Mouse (Mus musculus) neural tube, embryonic 14.5 days (tissue): ENCODE measurements around the gene Pitpnc1. TPM values are rescaled to one million over a fixed set of nuclear protein-coding genes. Genes with fewer than 3 reads are reported as not detected.

ENCODE experiments used
- ATAC-seq: fragments of 200-750 bp; cut with Nextera tagmentation; 2 replicates; pipeline ENCODE4 v1.8.0; 2017; ENCODE audit warnings: low read depth, mild to moderate bottlenecking, moderate TSS enrichment, moderate library complexity
- H3K27ac ChIP-seq: fragments of 300-500 bp; sonication (generic); 2 replicates; pipeline ENCODE4 v1.5.1; 2014; ENCODE audit warnings: low read depth, mild to moderate bottlenecking, control low read depth, low read length, moderate library complexity, mixed read lengths
- H3K27me3 ChIP-seq: fragments of 300-500 bp; sonication (generic); 2 replicates; pipeline ENCODE4 v1.6.1; 2014; ENCODE audit warnings: low read length; ENCODE audit not compliant: control insufficient read depth, insufficient read depth
- H3K36me3 ChIP-seq: fragments of 300-500 bp; sonication (generic); 2 replicates; pipeline ENCODE4 v1.6.1; 2014; ENCODE audit warnings: low read length, mixed read lengths; ENCODE audit not compliant: control insufficient read depth, insufficient read depth
- H3K4me1 ChIP-seq: fragments of 300-500 bp; sonication (generic); 2 replicates; pipeline ENCODE4 v1.6.1; 2014; ENCODE audit warnings: low read length; ENCODE audit not compliant: control insufficient read depth, insufficient read depth
- H3K4me2 ChIP-seq: fragments of 300-500 bp; sonication (generic); 2 replicates; pipeline ENCODE4 v1.6.1; 2014; ENCODE audit warnings: mild to moderate bottlenecking, low read depth, low read length, control low read depth
- H3K4me3 ChIP-seq: fragments of 300-500 bp; sonication (generic); 2 replicates; pipeline ENCODE4 v1.5.1; 2014; ENCODE audit warnings: low read depth, low read length, control low read depth, mixed read lengths
- H3K9ac ChIP-seq: fragments of 300-500 bp; sonication (generic); replicated peaks from 2 replicates; pipeline ENCODE4 v1.6.1; 2014; ENCODE audit warnings: low read depth, mild to moderate bottlenecking, control low read depth, low read length, mixed read lengths
- H3K9me3 ChIP-seq: fragments of 300-500 bp; sonication (generic); 2 replicates; pipeline ENCODE4 v1.6.1; 2016; ENCODE audit warnings: low read length; ENCODE audit not compliant: control insufficient read depth
- WGBS: fragments of 180-500 bp; shearing (Covaris S2); extraction: QIAGEN DNeasy Blood & Tissue Kit; methylation state at CpG from one replicate; pipeline ENCODE4 v1.1.7; 2014; 5-methylcytosine and 5-hydroxymethylcytosine counted together
- polyA plus RNA-seq: library from polyadenylated mRNA; unstranded; fragments of >200 nt; fragmentation: Nextera tagmentation; extraction: Ambion mirVana; gene quantifications from 2 replicates; pipeline ENCODE4 v1.2.1, GENCODE M21; 2014

Gene Pitpnc1
- polyA plus RNA-seq, 1 experiment from 2014 or later, result 45.2 TPM

DNA sequence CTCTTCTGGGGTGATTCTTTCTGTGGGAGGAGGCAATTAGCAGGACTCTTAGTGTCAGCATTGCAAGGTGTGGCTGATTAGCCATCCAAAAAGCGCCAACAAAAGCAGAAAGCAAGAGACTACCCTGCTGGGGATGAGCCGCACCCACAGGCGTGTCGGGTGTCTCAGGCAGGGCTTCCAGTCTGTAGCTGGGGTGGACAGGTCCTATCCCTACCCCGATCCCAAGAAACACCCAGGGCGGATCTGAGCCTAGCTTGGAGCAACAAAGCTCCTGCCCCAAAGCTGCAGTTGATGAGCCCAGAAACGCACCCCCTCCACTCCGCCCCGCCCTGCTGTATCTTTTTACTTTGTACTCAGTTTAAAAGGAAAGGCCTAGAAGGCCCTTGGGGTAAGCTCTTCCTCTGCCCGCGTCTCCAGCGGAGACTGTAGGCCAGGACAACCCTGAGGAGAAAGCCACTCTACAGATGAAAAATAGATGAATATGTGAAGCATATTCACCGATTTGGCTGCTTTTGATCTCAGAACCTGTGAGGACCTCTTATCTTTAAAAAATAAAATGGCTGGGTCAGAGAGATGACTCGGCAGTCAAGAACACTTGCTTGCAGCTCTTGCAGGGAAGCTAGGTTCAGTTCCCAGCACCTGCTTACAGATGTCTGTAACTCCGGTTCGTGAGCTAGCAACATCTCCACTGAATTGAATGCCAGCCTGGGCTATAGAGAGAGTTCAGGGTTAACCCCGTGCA, 21.2 kb downstream of the Pitpnc1 start:
- H3K4me2 ChIP-seq, result no peak overlapping the region
- no peak overlapping the region for H3K4me3 ChIP-seq
- H3K4me1 ChIP-seq, result no peaks in the 10 kb centered on the region
- WGBS, result 69% methylated on average over 17 of the region's 17 CpGs
- H3K27ac ChIP-seq, result no peak overlapping the region
- H3K36me3 ChIP-seq, result no peaks in the 10 kb centered on the region
- no peak overlapping the region for H3K9ac ChIP-seq
- H3K9me3 ChIP-seq, result no peaks in the 10 kb centered on the region
- no peaks in the 10 kb centered on the region for H3K27me3 ChIP-seq
- no peak for ATAC-seq

DNA sequence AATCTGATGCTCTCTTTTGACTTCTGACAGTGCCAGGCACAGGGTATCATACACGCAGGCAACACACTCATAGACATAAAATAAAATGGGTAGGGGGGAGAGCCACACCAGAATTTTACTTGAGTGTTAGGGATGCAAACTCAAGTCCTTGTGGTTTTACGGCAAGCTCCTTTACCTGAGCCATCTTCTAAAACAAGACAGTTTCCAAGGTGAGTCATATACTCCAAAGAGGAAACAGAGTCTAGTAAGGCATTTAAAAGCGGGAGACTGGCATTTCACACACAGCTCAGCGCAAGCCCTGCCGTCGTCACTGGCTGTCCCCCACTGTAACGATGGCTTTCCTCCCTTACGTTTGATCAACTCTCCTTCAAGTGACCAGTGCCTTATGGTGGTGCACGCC, 22.6 kb downstream of the Pitpnc1 start:
- Histone ChIP-seq H3K27me3 (no peaks in the 10 kb centered on the region), H3K4me2 (no peak overlapping the region), H3K9ac (no peak overlapping the region), H3K27ac (no peak overlapping the region), H3K9me3 (no peaks in the 10 kb centered on the region), H3K4me1 (no peaks in the 10 kb centered on the region), H3K4me3 (no peak overlapping the region), H3K36me3 (no peaks in the 10 kb centered on the region)
- no peak for ATAC-seq
- WGBS, result 83% methylated on average over 9 of the region's 9 CpGs

DNA sequence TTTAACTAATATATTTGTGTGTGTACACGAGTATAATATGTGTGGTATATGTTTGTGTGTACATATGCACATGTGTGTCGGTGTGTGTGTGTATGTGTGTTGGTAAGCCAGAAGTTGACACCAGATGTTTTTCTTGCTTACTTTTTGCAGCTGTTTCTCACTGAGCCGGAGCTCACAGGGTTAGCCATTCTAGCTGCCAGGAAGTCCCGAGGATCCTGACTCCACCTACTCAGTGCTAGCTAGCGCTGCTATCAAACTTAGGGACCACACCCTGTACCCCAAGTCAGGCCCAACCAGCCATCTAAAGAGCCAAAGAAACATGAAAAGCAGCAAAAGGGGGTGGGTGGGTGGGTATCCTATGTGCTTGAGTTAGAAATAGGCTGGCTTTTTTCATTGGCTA, 23.1 kb downstream of the Pitpnc1 start:
- Histone ChIP-seq H3K4me2 (no peak overlapping the region), H3K4me3 (no peak overlapping the region), H3K9ac (no peak overlapping the region), H3K27me3 (no peaks in the 10 kb centered on the region), H3K4me1 (no peaks in the 10 kb centered on the region), H3K27ac (no peak overlapping the region), H3K9me3 (no peaks in the 10 kb centered on the region), H3K36me3 (no peaks in the 10 kb centered on the region)
- no peak for ATAC-seq
- 86% methylated on average over 5 of the region's 5 CpGs for WGBS

DNA sequence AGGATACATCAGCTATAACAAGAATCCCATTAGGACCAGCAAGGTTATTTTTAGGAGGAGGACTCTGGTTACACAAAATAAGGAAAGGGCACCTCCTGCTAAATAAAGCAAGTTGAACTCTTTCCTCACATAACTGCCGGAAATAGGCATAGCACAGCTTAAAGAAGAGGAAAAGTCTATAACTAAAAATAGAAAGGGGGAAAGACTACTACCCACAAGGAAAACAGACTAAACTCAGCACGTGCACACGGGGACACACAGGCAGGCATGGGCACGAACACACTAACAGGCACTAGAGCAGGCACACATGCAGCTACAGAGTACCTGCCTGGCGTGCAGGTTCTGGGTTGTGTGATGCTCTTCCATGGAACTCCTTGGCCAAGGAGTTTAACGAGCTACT, 23.8 kb downstream of the Pitpnc1 start:
- Histone ChIP-seq H3K4me3 (no peak overlapping the region), H3K9ac (no peak overlapping the region), H3K27ac (no peak overlapping the region), H3K36me3 (no peaks in the 10 kb centered on the region), H3K27me3 (no peaks in the 10 kb centered on the region), H3K4me2 (no peak overlapping the region), H3K9me3 (no peaks in the 10 kb centered on the region), H3K4me1 (no peaks in the 10 kb centered on the region)
- no peak for ATAC-seq
- WGBS, result 79% methylated on average over 6 of the region's 6 CpGs

DNA sequence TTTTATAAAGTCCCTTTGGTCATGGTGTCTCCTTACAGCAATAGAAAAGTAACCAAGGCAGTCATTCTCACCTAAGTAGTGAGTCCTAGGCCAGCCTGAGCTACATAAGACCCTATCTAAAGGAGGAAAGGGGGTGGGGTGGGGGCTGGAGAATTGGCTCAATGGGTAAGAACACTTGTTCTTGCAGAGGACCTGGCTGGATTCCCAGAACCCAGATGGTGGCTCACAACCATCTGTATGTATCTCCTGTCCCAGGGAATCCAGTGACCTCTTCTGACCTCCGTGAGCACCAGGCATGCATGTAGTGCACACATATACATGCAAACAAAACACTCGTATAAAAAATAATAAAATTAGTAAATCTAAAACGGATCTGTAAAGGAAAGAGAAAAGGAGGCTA, 24.8 kb downstream of the Pitpnc1 start:
- Histone ChIP-seq H3K27me3 (no peaks in the 10 kb centered on the region), H3K36me3 (no peaks in the 10 kb centered on the region), H3K9ac (no peak overlapping the region), H3K4me2 (no peak overlapping the region), H3K27ac (no peak overlapping the region), H3K4me3 (no peak overlapping the region), H3K9me3 (no peaks in the 10 kb centered on the region), H3K4me1 (no peaks in the 10 kb centered on the region)
- no peak for ATAC-seq
- 89% methylated on average over 3 of the region's 3 CpGs for WGBS

DNA sequence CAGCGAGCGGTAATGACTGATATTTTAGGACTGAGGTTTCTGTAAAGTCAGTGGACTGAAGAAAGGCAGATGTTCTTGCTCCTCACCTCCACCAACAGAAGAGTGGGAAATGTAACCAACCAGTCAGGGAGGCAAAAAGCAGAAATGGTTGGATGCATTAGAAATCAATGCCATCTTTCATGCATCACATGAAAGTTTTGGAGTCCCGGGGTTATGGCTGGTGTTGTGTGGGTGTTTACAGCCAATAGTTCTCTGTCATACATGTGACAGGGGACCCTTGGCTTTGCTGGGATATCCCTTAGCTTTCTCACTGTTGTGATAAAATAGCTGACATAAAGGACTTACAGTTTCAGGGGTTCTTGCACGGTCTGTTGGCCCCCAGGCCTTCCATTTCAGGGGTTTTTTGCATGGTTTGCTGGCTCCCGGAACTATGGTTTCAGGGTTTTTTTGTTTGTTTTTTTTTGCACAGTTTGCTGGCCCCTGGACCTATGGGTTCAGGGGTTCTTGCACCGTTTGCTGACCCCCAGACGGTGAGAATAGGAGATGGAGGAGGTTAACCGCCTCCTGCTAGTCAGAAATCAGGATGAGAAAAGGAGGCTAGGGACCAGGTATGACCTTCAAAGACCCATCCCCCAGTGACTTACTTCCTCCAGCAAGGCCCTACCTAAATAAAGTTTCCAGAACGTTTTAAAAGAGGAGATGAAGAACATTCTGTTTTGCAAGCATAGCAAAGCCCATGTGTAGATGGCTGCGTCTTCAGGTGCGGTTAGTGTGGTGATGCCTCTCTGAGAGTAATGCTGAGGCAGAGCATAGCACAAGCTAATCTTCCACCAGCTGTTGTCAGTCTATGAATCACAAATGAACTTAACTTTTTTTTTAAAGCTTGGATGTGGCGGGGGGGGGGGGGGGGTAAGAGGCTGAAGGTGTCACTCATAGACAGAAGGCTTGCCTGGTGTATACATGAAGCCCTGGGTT, 27.1 kb downstream of the Pitpnc1 start:
- Histone ChIP-seq H3K4me3 (no peak overlapping the region), H3K27ac (no peak overlapping the region), H3K9me3 (no peaks in the 10 kb centered on the region), H3K36me3 (no peaks in the 10 kb centered on the region), H3K4me2 (no peak overlapping the region), H3K27me3 (no peaks in the 10 kb centered on the region), H3K4me1 (no peaks in the 10 kb centered on the region), H3K9ac (no peak overlapping the region)
- WGBS, result 83% methylated on average over 12 of the region's 12 CpGs
- no peak for ATAC-seq

DNA sequence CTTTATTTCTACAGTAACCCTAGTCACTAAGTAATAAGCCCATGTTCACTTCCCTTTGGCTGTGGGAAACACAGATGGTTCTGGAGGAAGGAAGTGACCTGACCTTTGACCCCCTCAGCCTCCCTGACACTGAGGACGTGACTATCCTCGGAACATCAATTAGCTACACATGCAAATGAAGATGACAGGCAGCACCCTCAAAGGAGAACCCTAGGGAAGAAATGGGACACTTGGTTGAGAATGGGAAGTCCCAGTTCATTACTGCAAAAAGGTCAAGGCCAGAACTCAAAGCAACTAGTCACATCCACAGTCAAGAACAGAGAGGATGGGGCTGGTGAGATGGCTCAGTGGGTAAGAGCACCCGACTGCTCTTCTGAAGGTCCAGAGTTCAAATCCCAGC, 29.4 kb downstream of the Pitpnc1 start:
- Histone ChIP-seq H3K9me3 (no peaks in the 10 kb centered on the region), H3K27me3 (no peaks in the 10 kb centered on the region), H3K4me2 (no peak overlapping the region), H3K4me3 (no peak overlapping the region), H3K4me1 (0 out of 2 replicates have a peak, but pooled peaks cover 3% of the 10 kb centered on the region), H3K36me3 (no peaks in the 10 kb centered on the region), H3K9ac (no peak overlapping the region), H3K27ac (no peak overlapping the region)
- ATAC-seq, result no peak
- 47% methylated on average over 3 of the region's 3 CpGs for WGBS

DNA sequence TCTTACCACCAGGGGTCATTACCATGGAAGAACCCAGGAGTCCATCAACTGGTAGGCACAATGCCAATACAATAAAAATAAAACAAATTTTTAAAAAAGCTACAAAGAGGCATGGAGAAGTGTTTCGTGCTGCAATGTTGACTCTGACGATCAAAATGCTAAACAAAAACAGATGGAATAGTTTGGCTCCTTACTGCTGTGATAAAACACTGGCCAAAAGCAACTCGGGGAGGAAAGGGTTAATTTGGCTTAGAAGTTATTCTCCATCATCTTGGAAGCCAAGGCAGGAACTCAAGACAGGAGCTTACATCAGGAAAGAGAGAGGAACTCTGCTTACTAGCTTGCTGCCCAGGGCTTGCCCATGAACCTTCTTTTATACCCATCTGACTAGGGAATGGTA, 32.4 kb downstream of the Pitpnc1 start:
- Histone ChIP-seq H3K4me1 (0 out of 2 replicates have a peak, but pooled peaks cover 3% of the 10 kb centered on the region), H3K4me2 (no peak overlapping the region), H3K27ac (no peak overlapping the region), H3K9ac (no peak overlapping the region), H3K27me3 (no peaks in the 10 kb centered on the region), H3K9me3 (no peaks in the 10 kb centered on the region), H3K36me3 (no peaks in the 10 kb centered on the region), H3K4me3 (no peak overlapping the region)
- 85% methylated on average over 3 of the region's 3 CpGs for WGBS
- ATAC-seq, result no peak

DNA sequence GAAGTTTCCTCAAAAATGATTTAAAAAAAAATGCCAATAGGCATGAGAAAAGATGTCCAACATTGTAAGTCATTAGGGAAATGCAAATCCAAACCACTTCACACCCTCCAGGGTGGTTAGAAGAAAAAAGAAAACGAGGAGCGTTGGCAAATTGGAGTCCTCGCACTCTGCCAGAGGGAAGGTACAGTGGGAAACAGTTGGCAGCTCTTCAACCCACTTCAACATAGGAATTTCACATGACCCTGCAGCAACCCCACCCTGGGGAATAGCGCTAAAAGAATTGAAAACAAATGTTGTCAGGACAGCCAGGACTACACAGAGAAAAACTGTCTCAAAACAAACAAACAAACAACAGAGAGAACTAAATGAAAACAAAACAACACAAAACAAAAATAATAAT, 32.8 kb downstream of the Pitpnc1 start:
- 0 out of 2 replicates have a peak, but pooled peaks cover 3% of the 10 kb centered on the region for H3K4me1 ChIP-seq
- no peak overlapping the region for H3K27ac ChIP-seq
- ATAC-seq, result no peak
- H3K27me3 ChIP-seq, result no peaks in the 10 kb centered on the region
- H3K9me3 ChIP-seq, result no peaks in the 10 kb centered on the region
- H3K36me3 ChIP-seq, result no peaks in the 10 kb centered on the region
- H3K4me3 ChIP-seq, result no peak overlapping the region
- H3K4me2 ChIP-seq, result no peak overlapping the region
- H3K9ac ChIP-seq, result no peak overlapping the region
- 53% methylated on average over 4 of the region's 4 CpGs for WGBS
